Mouse (Mus musculus) intestine, postnatal 0 days (tissue): ENCODE measurements around the gene Znhit6. TPM values are rescaled to one million over a fixed set of nuclear protein-coding genes. Genes with fewer than 3 reads are reported as not detected.

ENCODE experiments used
- ATAC-seq: fragments of 200-750 bp; cut with Nextera tagmentation; 2 replicates; pipeline ENCODE4 v1.8.0; 2017; ENCODE audit warnings: mild to moderate bottlenecking, moderate TSS enrichment, moderate library complexity
- H3K27ac ChIP-seq: fragments of 300-500 bp; sonication (generic); 2 replicates; pipeline ENCODE4 v1.5.1; 2014; ENCODE audit warnings: mild to moderate bottlenecking, low read depth, low read length, moderate library complexity
- H3K27me3 ChIP-seq: fragments of 300-500 bp; sonication (generic); replicated peaks from 2 replicates; pipeline ENCODE4 v1.6.1; 2014; ENCODE audit warnings: low read length, mixed read lengths; ENCODE audit not compliant: control insufficient read depth, insufficient read depth
- H3K36me3 ChIP-seq: fragments of 300-500 bp; sonication (generic); 2 replicates; pipeline ENCODE4 v1.6.1; 2014; ENCODE audit warnings: mild to moderate bottlenecking, moderate library complexity; ENCODE audit not compliant: control insufficient read depth, insufficient read depth
- H3K4me1 ChIP-seq: fragments of 300-500 bp; sonication (generic); replicated peaks from 2 replicates; pipeline ENCODE4 v1.6.1; 2014; ENCODE audit warnings: antibody characterized with exemption, low read length, mixed read lengths; ENCODE audit not compliant: control insufficient read depth, insufficient read depth
- H3K4me2 ChIP-seq: fragments of 300-500 bp; sonication (generic); replicated peaks from 2 replicates; pipeline ENCODE4 v1.6.1; 2014; ENCODE audit warnings: low read depth, mild to moderate bottlenecking, moderate library complexity
- H3K4me3 ChIP-seq: fragments of 300-500 bp; sonication (generic); 2 replicates; pipeline ENCODE4 v1.5.1; 2014; ENCODE audit warnings: low read depth, low read length
- H3K9ac ChIP-seq: fragments of 300-500 bp; sonication (generic); 2 replicates; pipeline ENCODE4 v1.6.1; 2014; ENCODE audit warnings: mild to moderate bottlenecking, low read depth, low read length
- H3K9me3 ChIP-seq: fragments of 300-500 bp; sonication (generic); 2 replicates; pipeline ENCODE4 v1.6.1; 2016; ENCODE audit warnings: mixed run types; ENCODE audit not compliant: control insufficient read depth
- CTCF ChIP-seq: sonication (generic); IDR thresholded peaks from 2 replicates; pipeline ENCODE4 v1.5.1; 2016; ENCODE audit warnings: low read depth, mild to moderate bottlenecking, control low read depth, antibody characterized with exemption, moderate library complexity
- WGBS: fragments of 180-500 bp; shearing (Covaris S2); extraction: QIAGEN DNeasy Blood & Tissue Kit; methylation state at CpG from one replicate; pipeline ENCODE4 v1.1.7; 2014; 5-methylcytosine and 5-hydroxymethylcytosine counted together
- polyA plus RNA-seq: library from polyadenylated mRNA; unstranded; fragments of >200 nt; fragmentation: Nextera tagmentation; extraction: Ambion mirVana; gene quantifications from 2 replicates; pipeline ENCODE4 v1.2.1, GENCODE M21; 2015

Gene Znhit6
- polyA plus RNA-seq, 1 experiment from 2014 or later, result 13.1 TPM

- no peak overlapping the region for H3K4me3 ChIP-seq
- no peaks in the 10 kb centered on the region for H3K4me1 ChIP-seq
- H3K36me3 ChIP-seq, result no peaks in the 10 kb centered on the region
- TF ChIP-seq CTCF, result no peak
- H3K27ac ChIP-seq, result peak overlapping the region; percentile 29; the same call in 1 of the 2 replicates
- no peaks in the 10 kb centered on the region for H3K27me3 ChIP-seq
- H3K9ac ChIP-seq, result no peak overlapping the region
- H3K4me2 ChIP-seq, result peak overlapping the region; percentile 24; the same call in 1 of the 2 replicates
- WGBS, result 26% methylated on average over 17 of the region's 17 CpGs
- H3K9me3 ChIP-seq, result no peaks in the 10 kb centered on the region
- no peak for ATAC-seq
Observed at GRCm38 (mm10) chr3:145614362-145615115, 38.5 kb downstream of the Znhit6 start.

- no peaks in the 10 kb centered on the region for H3K9me3 ChIP-seq
- no peaks in the 10 kb centered on the region for H3K36me3 ChIP-seq
- H3K4me1 ChIP-seq, result no peaks in the 10 kb centered on the region
- H3K4me2 ChIP-seq, result no peak overlapping the region
- no peak overlapping the region for H3K9ac ChIP-seq
- H3K4me3 ChIP-seq, result no peak overlapping the region
- WGBS, result 65% methylated on average over 9 of the region's 9 CpGs
- no peak overlapping the region for H3K27ac ChIP-seq
- peak; percentile 67 for ATAC-seq
- H3K27me3 ChIP-seq, result no peaks in the 10 kb centered on the region
- TF ChIP-seq CTCF, result no peak
Observed at GRCm38 (mm10) chr3:145618299-145618698, 42.3 kb downstream of the Znhit6 start.

- H3K27me3 ChIP-seq, result no peaks in the 10 kb centered on the region
- H3K4me1 ChIP-seq, result no peaks in the 10 kb centered on the region
- no peak overlapping the region for H3K4me3 ChIP-seq
- no peak for TF ChIP-seq CTCF
- H3K27ac ChIP-seq, result no peak overlapping the region
- no peaks in the 10 kb centered on the region for H3K36me3 ChIP-seq
- ATAC-seq, result no peak
- H3K9me3 ChIP-seq, result no peaks in the 10 kb centered on the region
- no peak overlapping the region for H3K4me2 ChIP-seq
- H3K9ac ChIP-seq, result no peak overlapping the region
- 91% methylated on average over 17 of the region's 17 CpGs for WGBS
Observed at GRCm38 (mm10) chr3:145619621-145620365, 43.8 kb downstream of the Znhit6 start.

GRCm38 (mm10) chr3:145621209-145621608, 45.2 kb downstream of the Znhit6 start:
- Histone ChIP-seq H3K9me3 (no peaks in the 10 kb centered on the region), H3K4me2 (no peak overlapping the region), H3K27ac (no peak overlapping the region), H3K36me3 (no peaks in the 10 kb centered on the region), H3K27me3 (no peaks in the 10 kb centered on the region), H3K9ac (no peak overlapping the region), H3K4me3 (no peak overlapping the region), H3K4me1 (no peaks in the 10 kb centered on the region)
- WGBS, result 74% methylated on average over 4 of the region's 4 CpGs
- no peak for TF ChIP-seq CTCF
- ATAC-seq, result no peak

- H3K27me3 ChIP-seq, result no peaks in the 10 kb centered on the region
- no peak overlapping the region for H3K4me3 ChIP-seq
- 73% methylated on average over 12 of the region's 12 CpGs for WGBS
- H3K36me3 ChIP-seq, result no peaks in the 10 kb centered on the region
- H3K27ac ChIP-seq, result no peak overlapping the region
- no peaks in the 10 kb centered on the region for H3K9me3 ChIP-seq
- H3K4me2 ChIP-seq, result no peak overlapping the region
- no peaks in the 10 kb centered on the region for H3K4me1 ChIP-seq
- no peak overlapping the region for H3K9ac ChIP-seq
- no peak for ATAC-seq
- no peak for TF ChIP-seq CTCF
Observed at GRCm38 (mm10) chr3:145623047-145623446, 47.0 kb downstream of the Znhit6 start.

- Histone ChIP-seq H3K27me3 (no peaks in the 10 kb centered on the region), H3K4me2 (no peak overlapping the region), H3K36me3 (no peaks in the 10 kb centered on the region), H3K9ac (no peak overlapping the region), H3K9me3 (no peaks in the 10 kb centered on the region), H3K4me3 (no peak overlapping the region), H3K4me1 (no peaks in the 10 kb centered on the region; the same call in 1 of the 2 replicates), H3K27ac (no peak overlapping the region)
- TF ChIP-seq CTCF, result no peak
- ATAC-seq, result no peak
- WGBS, result 83% methylated on average over 4 of the region's 4 CpGs
Observed at GRCm38 (mm10) chr3:145624786-145625185, 48.8 kb downstream of the Znhit6 start.
